Mouse (Mus musculus) erythroblast, adult 5-6 weeks (primary cell): Measurements from ENCODE around the gene Rad51b. TPM values are rescaled to one million over a fixed set of nuclear protein-coding genes. Genes with fewer than 3 reads are reported as not detected.

Experiments used
- ATAC-seq: replicated peaks from 2 replicates; pipeline ENCODE4 v1.8.0; 2016; ENCODE audit warnings: moderate number of reproducible peaks, mild to moderate bottlenecking, moderate TSS enrichment, inconsistent platforms; ENCODE audit not compliant: poor library complexity, low FRiP score, severe bottlenecking
- total RNA-seq, 2 experiments: library from RNA; stranded (forward) in 1 of 2; stranded (reverse) in 1 of 2; fragments of 150-400 nt in 1 of 2; fragments of 200-764, 138-1000 nt in 1 of 2; gene quantifications; 2 replicates each; pipeline versions ENCODE4 v1.2.3 to v1.2.4; 2015 to 2017; ENCODE audit warnings: low replicate concordance in 2 of 2

The Rad51b gene
- total RNA-seq, 2 experiments from 2014 or later, result 3.5 to 4.2 TPM

DNA sequence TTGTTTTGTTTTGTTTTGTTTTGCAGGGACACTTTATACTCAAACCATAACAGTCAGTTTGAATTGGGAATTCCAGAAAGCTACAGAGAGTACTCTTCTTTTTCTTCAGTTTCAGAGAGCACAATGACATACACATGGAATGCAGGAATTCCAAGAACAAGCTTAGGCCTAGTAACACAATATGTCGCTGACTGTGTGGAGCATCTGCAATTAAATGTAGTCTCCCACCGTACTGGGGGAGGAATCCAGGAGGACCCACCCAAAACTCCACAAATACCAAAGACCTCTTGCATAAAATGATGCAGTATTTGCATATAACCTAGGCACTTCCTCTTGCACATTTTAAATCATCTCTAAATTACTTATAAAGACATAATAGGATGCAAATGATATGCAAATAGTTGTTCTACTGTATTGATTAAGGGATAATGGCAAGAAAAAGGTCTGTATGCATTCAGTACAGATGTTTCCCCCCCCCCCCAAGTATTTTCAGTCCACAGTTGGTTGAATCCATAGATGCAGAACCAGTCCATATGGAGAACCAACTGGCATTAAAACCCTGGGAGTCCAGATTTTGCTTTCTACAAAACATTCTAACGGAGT is 398.9 kb downstream of the Rad51b start:
- no peak for ATAC-seq

DNA sequence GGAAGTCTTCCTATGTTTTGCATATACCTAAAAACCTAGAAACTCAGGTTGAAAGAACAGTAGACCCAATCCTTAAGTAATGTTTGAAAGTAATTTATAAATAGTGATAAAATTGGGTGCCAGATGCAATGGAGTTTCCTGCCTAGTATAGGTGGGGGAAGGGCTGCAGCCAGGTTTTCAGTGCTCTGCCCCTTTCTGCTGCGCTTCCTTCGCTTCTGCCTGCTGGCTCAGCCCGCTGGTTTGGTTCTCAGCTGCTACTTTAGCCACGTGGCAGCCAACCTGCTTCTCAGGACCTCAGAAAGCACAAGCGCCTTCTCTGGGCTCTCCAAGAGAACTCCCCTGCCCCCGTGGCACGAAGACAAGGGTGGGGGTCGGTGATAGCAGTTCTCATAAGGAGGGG is 406.5 kb downstream of the Rad51b start:
- no peak for ATAC-seq

DNA sequence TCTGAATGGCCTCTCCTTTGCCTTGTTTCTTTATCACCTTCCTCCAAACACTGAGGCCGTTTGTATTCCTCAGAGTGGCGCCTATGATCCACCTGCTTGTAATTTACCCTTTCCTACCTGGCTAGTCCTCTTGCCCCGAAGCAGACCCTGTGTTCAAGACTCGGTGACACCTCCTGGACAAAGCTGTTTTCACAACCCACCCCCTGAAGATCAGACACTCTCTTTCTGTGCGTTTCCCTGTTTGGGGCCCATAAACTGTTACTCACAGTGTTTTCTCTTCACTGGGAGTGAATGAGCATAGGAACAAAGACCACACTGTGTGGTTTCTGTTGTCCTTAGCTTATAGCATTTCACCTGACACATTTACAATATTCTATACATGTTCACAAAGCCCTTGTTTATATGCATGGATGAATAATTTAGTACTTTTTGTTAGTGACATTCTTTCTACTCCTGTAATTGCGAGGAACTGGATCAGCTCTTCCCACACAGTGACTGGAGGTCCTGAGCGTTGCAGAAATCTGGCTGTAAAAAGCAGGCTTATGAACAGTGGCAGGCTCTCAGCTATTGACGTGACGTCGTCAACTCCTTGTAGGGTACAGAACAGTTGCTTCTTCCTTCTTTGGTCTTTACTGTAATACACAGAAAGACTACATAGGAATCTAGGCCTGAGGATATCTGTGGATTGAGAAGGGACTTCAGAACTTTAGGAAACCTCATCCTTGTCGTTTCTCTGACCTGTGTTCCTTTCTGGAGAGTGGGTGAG is 408.6 kb downstream of the Rad51b start:
- ATAC-seq, result no peak

DNA sequence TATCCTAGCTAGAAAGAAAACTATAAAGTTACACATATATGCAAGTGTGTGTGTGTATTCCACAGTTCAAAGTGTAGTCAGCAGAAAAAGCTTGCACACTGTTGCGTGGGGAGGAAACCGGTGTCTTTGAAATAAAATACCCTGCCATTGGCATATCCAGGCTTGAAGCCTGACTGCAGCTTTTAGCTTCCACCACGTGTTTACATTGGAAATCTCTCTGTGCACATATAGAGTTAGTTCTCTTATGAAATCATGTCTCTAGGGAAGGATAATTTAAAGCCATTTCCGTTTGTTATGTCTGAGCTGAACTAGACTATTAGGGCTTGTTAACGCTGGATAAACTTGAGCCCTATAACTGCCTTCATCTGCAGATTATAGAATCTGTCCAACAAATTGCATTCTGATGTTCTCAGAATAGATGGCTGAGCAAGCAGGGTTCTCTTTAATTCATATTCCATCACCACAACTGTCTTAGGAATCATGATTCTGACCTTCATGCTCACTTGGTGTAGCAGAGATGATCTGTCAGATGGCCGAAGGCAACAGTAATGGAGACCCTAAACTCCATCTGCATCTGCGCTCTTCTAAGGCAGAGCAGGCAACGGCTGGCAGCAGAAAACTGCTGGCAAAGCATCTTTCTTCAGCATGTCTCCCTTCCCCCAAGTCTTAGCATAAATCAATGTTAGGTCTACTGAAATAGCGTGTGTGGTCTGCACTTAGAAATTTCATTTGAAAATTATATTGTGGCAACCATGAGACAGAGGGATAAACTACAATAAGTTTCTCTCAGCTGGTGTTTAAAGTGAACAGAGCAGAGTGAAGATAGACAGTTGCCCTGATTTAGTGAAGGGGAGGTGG is 410.7 kb downstream of the Rad51b start:
- ATAC-seq, result no peak

DNA sequence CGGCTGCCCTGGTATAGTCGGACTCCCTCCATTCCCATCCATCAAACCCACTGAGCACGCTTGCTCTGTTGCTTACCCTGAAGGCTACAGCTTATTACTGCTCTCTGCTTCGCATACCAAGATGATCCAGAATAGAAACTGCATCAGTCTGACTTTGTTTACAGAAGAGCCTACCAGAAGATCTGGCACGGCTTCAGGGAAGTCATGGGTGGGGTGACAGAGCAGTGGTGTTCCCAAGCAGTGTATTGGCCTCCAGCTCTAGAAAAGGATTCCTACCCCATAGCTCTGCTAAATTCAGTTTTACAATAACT is 411.3 kb downstream of the Rad51b start:
- no peak for ATAC-seq

DNA sequence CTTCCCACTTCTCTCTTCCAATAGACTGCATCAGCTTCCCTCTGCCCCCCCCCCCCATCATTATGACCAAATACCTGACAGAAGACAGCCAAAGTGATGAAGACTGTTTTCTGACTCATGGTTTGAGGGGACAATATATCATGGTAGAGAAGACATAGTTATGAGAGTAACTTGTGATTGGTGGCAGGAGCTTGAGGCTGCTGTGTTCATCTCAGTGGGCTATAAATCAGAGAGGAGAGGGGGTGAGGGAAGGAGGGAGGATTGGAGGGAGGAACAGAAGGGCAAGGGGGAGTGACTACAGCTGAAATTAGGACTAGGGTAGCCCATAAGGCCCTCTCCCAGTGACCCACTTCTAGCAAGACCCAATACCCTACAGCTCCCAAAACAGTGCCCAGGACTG is 416.2 kb downstream of the Rad51b start:
- no peak for ATAC-seq

DNA sequence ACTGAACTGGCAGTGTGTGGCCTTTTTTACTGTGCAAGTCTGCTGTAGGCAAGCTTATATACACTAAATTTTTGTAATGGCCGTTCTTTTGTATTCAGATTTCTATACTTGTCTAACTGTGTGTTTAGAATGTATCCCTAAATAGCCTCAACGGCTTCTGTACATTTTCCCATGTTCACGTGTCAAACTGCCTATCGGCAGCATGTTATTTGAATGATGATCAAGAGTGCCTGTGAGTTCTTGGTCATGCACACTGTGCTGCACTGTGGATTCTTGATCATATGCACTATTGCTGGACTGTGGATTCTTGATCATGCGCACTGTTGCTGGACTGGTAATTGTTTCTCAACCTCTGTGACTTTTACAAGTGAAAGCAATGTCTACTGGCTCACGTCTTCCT is 417.4 kb downstream of the Rad51b start:
- ATAC-seq, result no peak

DNA sequence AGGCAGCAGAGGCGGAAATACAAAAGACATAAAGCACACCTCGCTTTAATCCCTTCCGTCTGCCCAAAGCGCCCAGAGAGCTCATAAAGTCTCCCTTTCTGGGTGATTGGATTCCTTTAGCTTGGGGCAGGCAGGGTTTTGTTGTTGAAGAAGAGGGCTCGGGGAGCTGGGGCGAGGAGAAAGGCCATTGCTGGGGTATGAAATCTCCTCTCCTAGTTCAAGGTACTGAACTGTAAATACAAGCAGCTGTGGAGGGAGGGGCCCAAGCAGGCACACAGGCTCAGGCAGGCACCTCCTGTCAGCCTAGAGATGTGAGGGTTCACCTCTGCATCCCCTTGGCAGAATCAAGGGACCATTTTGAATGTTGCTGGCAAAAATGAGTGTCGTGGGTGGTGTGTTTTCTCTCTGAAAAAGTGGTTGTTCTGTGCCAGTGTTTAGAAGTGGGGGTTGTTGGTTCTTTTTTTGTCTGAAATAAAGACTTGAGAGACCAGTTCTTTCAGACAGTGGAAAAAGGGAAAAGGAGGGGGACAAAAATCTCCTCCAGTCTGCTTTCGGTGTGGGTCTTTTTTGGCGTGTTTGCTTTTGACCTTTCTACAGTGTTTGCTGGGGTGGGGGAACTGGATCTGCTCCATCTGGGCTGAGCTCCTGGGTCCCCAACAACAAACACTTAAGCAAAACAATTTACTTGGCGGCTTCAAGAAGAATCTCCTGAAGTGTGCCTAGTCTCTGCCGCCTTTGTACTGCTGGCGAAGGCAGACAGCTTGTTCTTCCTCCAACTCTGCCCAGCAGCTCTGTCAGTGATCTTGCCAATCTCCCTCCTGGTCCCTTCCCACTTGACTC is 418.6 kb downstream of the Rad51b start:
- ATAC-seq, result no peak

DNA sequence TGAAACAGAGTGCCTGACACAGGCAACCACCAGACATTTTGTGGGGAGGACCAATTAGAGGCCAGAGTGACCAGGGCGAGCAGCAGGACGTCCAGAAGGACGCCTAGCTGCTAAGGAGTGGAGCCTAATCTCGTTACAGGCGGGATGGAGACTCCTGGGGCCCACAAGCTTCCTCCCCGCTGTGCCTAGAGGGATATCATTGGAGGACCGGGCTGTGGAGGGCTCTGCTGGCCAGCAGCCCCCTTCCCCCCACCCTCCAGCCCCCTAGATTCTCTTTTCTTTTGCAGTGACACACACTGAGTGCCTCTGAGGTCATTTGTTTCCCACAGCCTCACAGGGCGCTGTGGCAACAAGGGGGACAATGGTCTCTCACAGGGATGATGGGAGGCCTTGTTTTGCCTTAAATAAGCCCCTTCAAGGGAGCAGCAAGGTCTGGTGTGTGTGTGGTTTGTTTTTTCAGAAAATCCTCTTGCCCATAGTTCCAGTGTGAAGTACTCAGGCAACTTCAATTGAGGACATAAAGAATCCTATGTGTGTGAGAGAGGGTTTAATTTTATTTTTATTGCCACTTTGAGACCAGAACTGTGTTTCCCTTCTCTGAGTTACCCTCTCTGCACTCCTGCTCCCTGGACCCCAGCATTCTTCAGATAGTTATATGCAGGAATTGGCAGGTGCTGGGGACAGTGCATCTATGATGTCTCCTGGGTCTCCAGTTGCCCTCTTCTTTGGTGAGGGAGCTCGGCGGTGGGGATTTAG is 422.2 kb downstream of the Rad51b start:
- ATAC-seq, result no peak

DNA sequence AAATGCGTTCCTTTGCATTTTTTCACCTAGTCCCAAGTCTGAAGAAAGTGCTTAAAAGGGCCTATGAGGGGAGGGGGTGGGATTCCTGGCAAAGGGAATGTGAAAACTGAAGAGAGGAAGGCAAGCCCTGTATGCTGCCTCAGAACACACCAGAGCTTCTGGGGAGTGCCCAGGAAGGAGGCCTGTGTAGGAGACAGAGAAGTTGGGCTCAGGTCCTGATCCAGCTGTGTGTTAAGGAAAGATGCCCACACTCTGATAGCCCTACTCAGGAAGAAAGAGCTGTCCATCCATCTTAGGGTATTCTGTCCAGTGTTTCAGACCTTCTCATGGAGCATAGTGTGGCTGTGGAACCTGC is 422.7 kb downstream of the Rad51b start:
- no peak for ATAC-seq

DNA sequence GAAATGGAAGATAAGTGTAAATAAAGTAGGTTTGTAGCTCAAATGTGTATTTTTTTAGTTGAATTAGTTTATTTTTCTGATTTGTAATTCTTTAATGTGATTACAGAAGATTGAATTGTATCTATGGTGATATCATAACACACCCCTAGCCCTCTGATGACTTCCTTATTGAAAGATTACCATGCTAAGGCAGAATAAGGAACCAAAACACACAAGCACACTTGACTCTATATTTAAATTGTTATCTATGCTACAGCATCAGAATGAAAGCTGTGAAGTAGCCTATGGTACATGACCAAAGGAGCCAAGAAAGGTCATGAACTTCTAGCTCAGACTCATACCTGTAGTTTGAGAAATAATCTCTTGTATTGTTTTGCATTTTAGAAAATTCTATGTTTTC is 427.8 kb downstream of the Rad51b start:
- no peak for ATAC-seq

DNA sequence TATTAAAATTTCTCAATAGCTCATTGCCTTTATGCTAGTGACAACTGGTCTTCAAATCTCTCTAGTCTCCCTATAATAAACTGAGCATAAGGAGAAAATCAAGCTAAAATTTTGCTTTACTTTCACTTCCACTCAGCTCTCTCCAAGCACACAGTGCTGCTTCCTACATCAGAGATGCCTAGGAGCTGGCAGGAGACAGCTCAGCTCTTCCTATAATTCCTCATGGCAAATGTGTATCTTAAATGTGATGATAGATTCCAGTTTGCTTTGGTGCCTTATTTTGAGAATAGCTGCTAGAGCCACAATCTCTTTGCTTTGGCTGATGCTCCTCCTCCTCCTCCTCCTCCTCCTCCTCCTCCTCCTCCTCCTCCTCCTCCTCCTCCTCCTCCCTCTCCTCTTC is 428.6 kb downstream of the Rad51b start:
- ATAC-seq, result no peak

DNA sequence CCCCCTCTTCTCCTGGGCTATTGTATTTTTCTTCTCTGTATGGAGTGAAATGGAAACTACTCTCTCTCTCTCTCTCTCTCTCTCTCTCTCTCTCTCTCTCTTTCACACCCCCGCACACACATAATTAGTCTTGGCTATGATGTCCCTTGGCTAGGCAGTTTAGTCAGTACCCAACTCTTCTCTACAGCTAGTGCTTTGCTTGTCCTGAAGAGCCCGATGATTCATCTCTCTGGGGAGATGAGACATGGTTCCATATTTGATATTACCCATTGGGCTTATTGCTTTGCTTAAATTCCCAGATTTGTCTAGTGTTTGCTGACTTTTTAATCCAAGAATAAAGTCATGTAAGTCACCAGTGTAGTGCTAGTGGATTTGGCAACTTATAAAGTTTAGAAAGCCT is 429.0 kb downstream of the Rad51b start:
- no peak for ATAC-seq

DNA sequence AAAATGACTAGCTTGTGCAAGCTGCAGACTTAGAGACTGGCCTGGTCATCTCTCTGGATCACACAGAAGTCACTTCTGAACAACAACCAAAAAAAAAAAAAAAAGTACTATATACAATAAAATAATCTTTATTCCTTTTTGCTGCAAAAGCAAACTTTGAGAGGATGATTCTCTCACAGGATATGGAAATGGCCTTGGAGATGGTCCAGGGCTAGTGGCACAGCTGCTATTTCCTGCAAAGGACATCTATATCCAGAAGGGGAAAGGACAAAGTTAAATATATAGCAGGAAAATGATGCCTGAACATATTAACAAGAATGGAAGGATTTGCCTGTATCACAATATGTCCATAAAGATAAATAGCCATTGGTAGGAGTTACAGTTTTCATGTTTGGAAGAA is 429.9 kb downstream of the Rad51b start:
- ATAC-seq, result no peak

DNA sequence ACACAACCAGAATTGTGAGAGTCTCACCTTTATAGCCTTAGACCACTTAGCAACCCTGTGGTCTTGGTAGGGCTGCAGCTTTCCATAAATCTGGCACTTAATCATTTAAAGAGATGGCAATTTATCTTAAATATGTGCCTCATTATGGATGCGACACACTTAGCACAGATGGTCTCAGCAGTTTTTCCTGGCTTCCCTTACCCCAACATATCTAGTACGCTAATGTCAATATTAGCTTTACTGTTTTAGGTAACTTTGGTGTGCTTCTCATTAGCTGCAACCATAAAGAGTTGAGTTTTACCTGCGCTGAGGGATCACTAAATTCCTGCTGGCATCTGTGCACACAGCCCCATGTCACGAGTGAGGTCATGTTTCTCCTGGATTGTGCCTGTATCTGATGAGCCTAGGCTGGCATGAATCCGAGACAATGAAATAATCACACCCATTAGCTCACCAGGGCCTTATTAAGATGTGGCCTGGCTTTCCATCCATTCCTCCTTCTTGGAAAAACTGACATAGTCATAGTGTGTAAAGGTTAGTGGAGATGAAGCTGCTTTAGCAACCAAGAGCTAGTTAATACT is 432.9 kb downstream of the Rad51b start:
- ATAC-seq, result no peak

DNA sequence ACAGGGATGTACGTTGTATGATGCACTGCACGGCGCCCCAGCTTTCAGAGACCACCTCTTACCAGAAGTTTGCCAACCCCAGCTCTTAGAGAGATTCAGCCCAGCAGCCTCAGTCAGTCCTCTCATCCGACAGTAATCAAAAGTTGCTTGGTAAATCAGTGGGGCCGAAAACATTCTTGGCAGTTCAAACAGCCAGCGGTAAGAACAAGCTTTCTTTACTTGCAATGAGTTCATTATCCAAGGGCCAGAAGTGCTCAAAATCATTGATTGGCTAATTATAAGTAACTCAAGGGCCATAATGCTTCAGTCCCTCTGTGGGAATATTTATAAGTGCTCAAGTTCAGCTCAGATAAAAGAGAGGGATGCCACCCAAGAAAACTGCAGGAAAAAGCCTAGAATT is 434.8 kb downstream of the Rad51b start:
- no peak for ATAC-seq

DNA sequence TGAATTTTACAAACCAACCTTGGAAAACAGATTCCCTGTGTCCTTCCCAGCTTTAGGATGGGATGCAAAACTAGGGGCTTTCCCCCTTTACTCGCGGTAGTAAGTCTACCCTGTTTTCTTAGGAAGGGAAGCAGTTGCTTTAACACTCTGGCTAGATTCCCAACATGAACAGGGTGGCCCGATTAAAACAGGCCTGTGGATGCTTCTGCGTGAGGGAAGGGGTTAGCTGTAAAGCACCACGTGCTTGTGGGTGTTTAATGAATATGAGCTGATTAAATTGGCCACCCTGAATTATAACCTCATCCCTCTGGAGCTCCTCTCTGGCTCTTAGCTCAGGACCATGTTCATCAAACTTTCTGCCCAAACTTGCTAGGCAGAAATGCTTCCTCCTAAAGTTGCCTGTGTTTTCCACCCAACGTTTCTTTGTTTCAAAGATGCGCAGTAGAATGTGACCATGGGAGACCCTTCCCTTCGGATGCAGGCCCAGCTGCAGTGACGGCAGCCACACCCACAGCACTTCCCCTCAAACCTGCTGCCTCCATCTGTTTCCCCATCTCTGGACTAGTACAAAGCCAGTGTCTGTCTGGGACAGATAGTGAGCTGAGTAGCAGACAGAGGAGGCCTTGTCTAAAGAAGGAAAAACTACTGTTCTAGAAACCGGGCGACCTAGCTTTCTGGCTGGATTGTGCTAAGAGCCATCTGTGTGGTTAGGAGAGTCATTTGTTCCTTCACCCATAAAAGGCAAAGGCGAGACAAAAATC is 435.5 kb downstream of the Rad51b start:
- no peak for ATAC-seq

DNA sequence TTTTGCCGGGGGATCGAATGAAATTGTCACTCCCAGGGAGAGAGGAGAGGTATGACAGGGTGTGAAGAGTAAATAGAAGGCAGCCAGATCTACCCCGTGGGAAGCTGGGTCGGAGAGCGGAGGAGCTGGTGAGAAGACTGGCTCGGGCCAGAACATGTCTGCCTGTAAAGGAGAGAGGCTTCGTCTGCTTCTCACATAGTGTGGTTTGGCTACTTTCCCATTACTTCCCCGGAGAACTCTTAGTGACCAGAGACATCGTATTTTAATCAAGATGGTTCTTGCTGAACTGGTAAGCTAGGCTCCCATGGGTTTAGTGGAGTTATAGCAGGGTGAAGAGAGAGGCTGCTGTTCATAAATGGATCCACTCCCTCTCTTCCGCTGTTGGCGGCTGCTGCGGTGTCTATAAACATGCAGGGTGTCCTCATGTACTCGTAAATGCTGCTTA is 438.3 kb downstream of the Rad51b start:
- no peak for ATAC-seq
